Comparison of ENCODE assay signal across 30 mouse cellular contexts in the genomic region with DNA sequence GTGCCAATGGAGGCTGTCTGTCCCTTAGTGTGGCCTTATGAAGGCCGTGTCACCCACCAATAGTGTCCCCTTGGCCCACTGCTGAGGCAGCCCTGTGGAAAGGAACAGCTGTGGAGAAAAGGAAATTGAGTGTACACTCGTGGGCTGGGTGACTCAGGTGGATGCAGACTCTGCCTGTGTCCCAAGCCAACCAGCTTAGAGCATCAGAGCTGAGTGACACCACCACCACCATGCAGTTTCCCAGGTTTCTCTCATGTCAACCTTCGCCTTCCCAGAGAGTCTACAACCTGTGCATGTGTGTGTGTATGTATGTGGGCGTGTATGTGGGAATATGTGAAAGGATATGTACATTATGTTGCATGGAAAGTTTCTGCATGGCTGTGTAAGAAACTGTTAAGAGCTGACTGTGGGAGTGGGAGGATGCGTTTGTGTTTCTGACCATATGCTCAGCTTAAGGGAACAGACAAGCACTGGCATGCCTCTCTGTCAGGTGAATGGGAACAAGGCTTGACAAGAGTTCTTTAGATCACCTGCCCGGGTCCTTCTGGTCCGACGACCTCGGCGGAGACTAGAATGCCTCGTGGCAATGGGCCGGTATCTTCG. TPM values are rescaled to one million over a fixed set of nuclear protein-coding genes. Genes with fewer than 3 reads are reported as not detected.
DNase-seq lines count a peak whose midpoint lies in the region; ATAC-seq and TF ChIP-seq lines count a peak whose summit lies in the region.
"Had no signal": no experiment of that assay in that cellular context is flagged by ENCODE, and none has a peak within 500 bp of the region (broad histone marks: within the 10 kb centered on the region; RNA-seq: fewer than 3 reads in every experiment).

No protein-coding gene starts in this region.

- H3K4me1 ChIP-seq in ES-E14 (ENCODE audit: control insufficient read depth in 2 of 2, insufficient read depth in 2 of 2, low read length in 2 of 2, poor library complexity in 1 of 2), result peaks cover 6 to 10% of the 10 kb centered on the region in 2 experiments
- no peaks in the 10 kb centered on the region for H3K4me1 ChIP-seq in midbrain, postnatal 0 days (ENCODE audit: insufficient read depth, low read length)
- H3K4me1 ChIP-seq: embryonic facial prominence, embryonic 10.5 days; embryonic facial prominence, embryonic 13.5 days; forebrain, embryonic 12.5 days; forebrain, embryonic 15.5 days; heart, embryonic 10.5 days; heart, embryonic 13.5 days had no signal

- DNase-seq in frontal cortex, postnatal 10 days (ENCODE audit: low spot score in 2 of 2), result no peak
- peak; percentile 20 for DNase-seq in right cerebral cortex, adult 18-20 months
- DNase-seq in right cerebral cortex, postnatal 36 days (ENCODE audit: low spot score in 2 of 2), result no peak
- no peak for DNase-seq in ES-E14 (ENCODE audit: low read depth, low spot score)
- no peak for DNase-seq in midbrain, postnatal 0 days (ENCODE audit: low spot score)
- no peak for DNase-seq in adrenal gland, adult (ENCODE audit: inconsistent age in 2 of 2, low spot score in 1 of 2)
- DNase-seq: adrenal gland, postnatal 10 days; adrenal gland, postnatal 36 days; cerebellum, adult 11 months; cerebellum, adult 8-10 months; cerebellum, postnatal 10 days; cerebellum, postnatal 36 days; embryo, embryonic 11 days; gastrocnemius, adult 2 months; gastrocnemius, postnatal 14 days; heart, adult 2 months; heart, postnatal 14 days; heart, postnatal 4 days had no signal

- H3K9me3 ChIP-seq in ES-E14 (ENCODE audit: control insufficient read depth, insufficient read depth, low read depth, low read length), result no peaks in the 10 kb centered on the region
- H3K9me3 ChIP-seq in midbrain, postnatal 0 days (ENCODE audit: low read length), result no peaks in the 10 kb centered on the region
- H3K9me3 ChIP-seq: embryonic facial prominence, embryonic 10.5 days; embryonic facial prominence, embryonic 13.5 days; forebrain, embryonic 12.5 days; forebrain, embryonic 15.5 days; heart, embryonic 10.5 days; heart, embryonic 13.5 days had no signal

- no peak overlapping the region for H3K4me2 ChIP-seq in midbrain, postnatal 0 days (ENCODE audit: low read depth, low read length, poor library complexity, severe bottlenecking)
- H3K4me2 ChIP-seq: embryonic facial prominence, embryonic 13.5 days; forebrain, embryonic 12.5 days; forebrain, embryonic 15.5 days; heart, embryonic 13.5 days; hindbrain, embryonic 14.5 days had no signal

- in situ Hi-C loops in ES-E14 (cut with MboI; ENCODE audit: low sequenced_read_pairs in 2 of 2, unreplicated experiment in 2 of 2), result no loop called here

- H3K27ac ChIP-seq in ES-E14 (ENCODE audit: insufficient read depth, low read depth, low read length, poor library complexity, severe bottlenecking), result no peak overlapping the region; the same call in 1 of the 2 replicates
- H3K27ac ChIP-seq in midbrain, postnatal 0 days (ENCODE audit: low read depth, low read length), result no peak overlapping the region
- H3K27ac ChIP-seq: embryonic facial prominence, embryonic 10.5 days; embryonic facial prominence, embryonic 13.5 days; forebrain, embryonic 12.5 days; forebrain, embryonic 15.5 days; gastrocnemius, adult 2 months; heart, adult 2 months; heart, embryonic 10.5 days; heart, embryonic 13.5 days; hindbrain, embryonic 14.5 days; hindbrain, postnatal 0 days had no signal

- peak; percentile 83 for ATAC-seq in frontal cortex, adult (ENCODE audit: low TSS enrichment)
- no peak for ATAC-seq in midbrain, postnatal 0 days (ENCODE audit: low FRiP score)
- ATAC-seq: activated CD4-positive, CD25-positive, alpha-beta regulatory T cell, adult 4 months; forebrain, embryonic 15.5 days; hindbrain, postnatal 0 days; inflammation-experienced regulatory T-cells, adult 6 months had no signal

- no peak overlapping the region for H3K9ac ChIP-seq in ES-E14 (ENCODE audit: insufficient read depth, low read depth, low read length, poor library complexity, severe bottlenecking)
- H3K9ac ChIP-seq in midbrain, postnatal 0 days (replicated peaks; ENCODE audit: low read length, poor library complexity, severe bottlenecking), result no peak overlapping the region
- H3K9ac ChIP-seq: embryonic facial prominence, embryonic 13.5 days; forebrain, embryonic 12.5 days; forebrain, embryonic 15.5 days; heart, embryonic 13.5 days; hindbrain, embryonic 14.5 days had no signal

- 93% methylated on average over 13 of the region's 13 CpGs for WGBS in midbrain, postnatal 0 days

- H3K4me3 ChIP-seq in ES-E14 (ENCODE audit: insufficient read depth in 1 of 2, low read depth in 1 of 2, low read length in 2 of 2, poor library complexity in 1 of 2, severe bottlenecking in 1 of 2), result peak overlapping the region; percentile 18 to 39; a peak in 3 of 4 replicates
- no peak overlapping the region for H3K4me3 ChIP-seq in midbrain, postnatal 0 days (ENCODE audit: low read depth, low read length)
- H3K4me3 ChIP-seq: embryonic facial prominence, embryonic 10.5 days; embryonic facial prominence, embryonic 13.5 days; erythroblast, embryonic 14.5 days; forebrain, embryonic 12.5 days; forebrain, embryonic 15.5 days; gastrocnemius, adult 2 months; heart, adult 2 months; heart, embryonic 10.5 days; heart, embryonic 13.5 days had no signal

- no peaks in the 10 kb centered on the region for H3K27me3 ChIP-seq in midbrain, postnatal 0 days (ENCODE audit: insufficient read depth, low read length)
- H3K27me3 ChIP-seq: embryonic facial prominence, embryonic 13.5 days; forebrain, embryonic 12.5 days; forebrain, embryonic 15.5 days; heart, embryonic 13.5 days had no signal

- TF ChIP-seq CTCF in midbrain, postnatal 0 days (IDR thresholded peaks at IDR 0.05), result no peak

- peaks cover 49% of the 10 kb centered on the region for H3K36me3 ChIP-seq in ES-E14 (ENCODE audit: control insufficient read depth, insufficient read depth, low read length, poor library complexity, severe bottlenecking)
- H3K36me3 ChIP-seq in midbrain, postnatal 0 days (ENCODE audit: insufficient read depth, low read length), result peaks cover 81% of the 10 kb centered on the region

TF ChIP-seq in ES-E14, 5 proteins besides CTCF, POLR2A, EP300 and RAD21:
- TF ChIP-seq CHD2 (IDR thresholded peaks at IDR 0.05; ENCODE audit: low read depth, low read length) (no peak), HCFC1 (IDR thresholded peaks at IDR 0.05; ENCODE audit: borderline replicate concordance, insufficient read depth, low read length) (no peak), ZNF384 (IDR thresholded peaks at IDR 0.05; ENCODE audit: low read depth, low read length) (no peak), MAFK (IDR thresholded peaks at IDR 0.05; ENCODE audit: insufficient read depth, low read depth, low read length) (no peak), ZC3H11A (IDR thresholded peaks at IDR 0.05; ENCODE audit: borderline replicate concordance, low read depth, low read length) (no peak)

RNA-seq across cellular contexts. Expression of gene Zfyve26, which starts 16.5 kb away (rescaled TPM):
- 22.8 and 30.8 TPM in 2 replicates for total RNA-seq in ES-E14 (2012; rRNA removed)
- total RNA-seq in midbrain, postnatal 0 days (2014; rRNA removed), result 10.3 and 25.6 TPM in 2 replicates
- 4.3 and 6.2 TPM in 2 replicates for polyA plus RNA-seq in midbrain, postnatal 0 days (2015; fragmentation: Nextera tagmentation; extraction: Ambion mirVana)

RNA-seq across cellular contexts. Expression of gene Rad51b, which starts 17.5 kb away (rescaled TPM):
- 6.7 and 9.8 TPM in 2 replicates for total RNA-seq in ES-E14 (2012; rRNA removed)
- 0.09 and 0.22 TPM in 2 replicates for total RNA-seq in midbrain, postnatal 0 days (2014; rRNA removed)
- polyA plus RNA-seq in midbrain, postnatal 0 days (2015; fragmentation: Nextera tagmentation; extraction: Ambion mirVana), result 0.38 and 0.74 TPM in 2 replicates
